Mouse (Mus musculus) urinary bladder, postnatal 4 days (tissue): ENCODE data around the gene Grip1.

Experiments
- DNase-seq, 2 experiments: peaks; one replicate each; pipeline ENCODE4 v3.0.0; 2021 to 2022; ENCODE audit warnings: low spot score in 2 of 2

The Grip1 gene

DNA sequence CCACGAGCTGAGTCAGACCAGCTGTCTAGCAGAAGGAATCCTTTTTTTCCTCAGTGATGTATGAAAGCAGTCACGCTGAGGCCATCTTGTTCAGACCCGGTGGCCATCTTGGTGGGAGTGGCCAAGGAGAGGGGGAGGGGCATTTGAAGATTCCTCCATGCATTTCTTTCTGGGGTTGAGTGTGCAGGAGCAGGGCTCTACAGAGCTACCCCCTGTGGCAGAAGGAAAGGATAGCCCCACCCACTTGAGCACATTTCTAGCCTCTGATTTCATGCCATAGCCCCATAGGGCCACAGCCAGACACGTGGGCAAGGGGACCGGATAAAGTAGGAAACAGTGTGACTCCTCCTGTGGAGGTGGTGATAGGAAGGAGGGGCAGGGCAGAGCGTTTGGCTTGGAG lies 481.6 kb downstream of the Grip1 start:
- no peak for DNase-seq

- DNase-seq = no peak
These were observed 483.9 kb downstream of the Grip1 start for GRCm38 (mm10) chr10:119937481-119937880.

DNA sequence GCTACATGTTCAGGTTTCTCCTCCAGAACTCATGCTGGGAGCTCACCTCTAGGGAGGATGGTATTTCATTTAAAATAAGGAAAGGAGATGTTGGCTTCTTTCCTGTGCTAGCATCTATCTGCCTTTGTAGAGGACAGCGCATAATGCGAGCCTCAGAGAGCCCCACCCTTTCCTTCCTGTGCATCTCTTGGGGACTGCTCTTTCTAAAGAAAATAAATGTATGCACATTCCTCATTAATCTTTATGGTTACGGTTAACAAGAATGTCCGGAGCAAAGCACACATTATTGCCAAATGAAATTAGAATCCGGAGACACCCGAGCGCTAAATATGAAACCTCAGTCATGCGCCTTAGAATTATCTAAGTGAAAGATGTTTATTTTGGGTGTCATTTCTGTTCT lies 490.3 kb downstream of the Grip1 start:
- no peak for DNase-seq

DNA sequence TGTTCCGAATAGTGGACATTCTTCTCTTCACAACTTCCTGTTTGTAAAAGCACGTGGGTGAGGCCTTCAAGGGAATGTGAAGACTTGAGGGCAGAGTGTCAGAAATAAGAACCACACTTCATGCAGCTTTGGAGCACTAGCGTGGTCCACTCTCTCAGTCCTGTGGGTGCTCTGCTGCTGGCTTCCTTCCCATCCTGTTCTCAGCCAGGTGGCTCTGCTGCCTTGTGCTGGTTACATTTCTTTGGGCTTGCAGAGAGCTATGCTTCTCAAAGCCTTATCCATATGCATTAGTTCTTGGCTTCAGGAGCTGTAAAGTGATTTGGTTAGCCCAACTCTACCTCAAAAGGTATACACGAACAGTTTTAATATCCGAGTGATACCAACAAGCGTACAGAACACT lies 497.8 kb downstream of the Grip1 start:
- no peak for DNase-seq

DNA sequence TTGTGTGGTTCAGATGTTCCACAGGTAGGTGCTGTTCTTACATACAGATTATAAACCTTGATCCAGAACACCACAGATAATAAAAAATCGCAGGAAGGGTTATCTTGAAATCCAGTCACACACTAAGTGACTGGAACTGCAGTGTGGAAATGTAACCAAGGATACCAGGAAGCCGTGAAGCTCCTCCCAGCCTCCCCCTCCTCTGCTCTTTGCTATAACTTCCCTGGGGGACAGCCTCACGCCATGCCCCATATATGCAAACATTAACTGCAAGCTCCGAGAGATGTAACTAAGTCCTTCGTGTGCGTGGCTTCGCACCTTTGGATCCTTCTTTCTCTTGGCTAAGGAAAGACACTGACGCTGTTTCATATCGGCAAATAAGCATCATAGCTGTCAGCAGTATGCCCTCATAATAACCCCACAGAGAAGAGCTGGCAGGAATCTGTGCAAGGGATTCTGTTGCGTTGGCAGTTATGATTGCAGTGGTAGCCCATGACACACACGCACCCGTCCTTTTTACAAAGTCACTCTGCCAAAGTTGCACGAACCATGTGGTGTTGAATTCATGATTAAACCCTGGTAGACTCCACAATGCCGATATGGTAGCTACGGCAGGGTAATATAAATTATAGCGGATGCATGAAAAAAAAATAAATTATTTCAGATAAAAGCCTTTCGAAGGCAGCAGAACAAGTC lies 503.8 kb downstream of the Grip1 start:
- no peak for DNase-seq

DNA sequence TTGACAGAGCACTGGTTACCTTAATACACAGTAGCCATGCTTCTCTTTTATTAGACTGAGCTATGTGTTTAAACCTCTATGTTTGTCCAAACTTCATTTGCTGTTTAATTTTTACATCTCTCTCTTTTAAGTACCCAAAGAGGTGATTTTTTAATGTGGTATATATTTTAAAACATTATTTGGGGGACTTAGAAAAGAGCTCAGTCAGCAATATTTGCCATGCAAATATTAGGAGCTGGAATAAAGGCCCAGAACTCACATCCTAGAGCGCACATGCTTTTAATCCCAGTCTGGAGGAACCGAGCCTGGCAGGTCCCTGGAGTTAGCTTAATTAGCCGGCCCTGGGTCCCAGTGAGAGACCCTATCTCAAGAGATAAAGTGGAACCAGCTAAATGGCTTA lies 507.3 kb downstream of the Grip1 start:
- DNase-seq = no peak

DNA sequence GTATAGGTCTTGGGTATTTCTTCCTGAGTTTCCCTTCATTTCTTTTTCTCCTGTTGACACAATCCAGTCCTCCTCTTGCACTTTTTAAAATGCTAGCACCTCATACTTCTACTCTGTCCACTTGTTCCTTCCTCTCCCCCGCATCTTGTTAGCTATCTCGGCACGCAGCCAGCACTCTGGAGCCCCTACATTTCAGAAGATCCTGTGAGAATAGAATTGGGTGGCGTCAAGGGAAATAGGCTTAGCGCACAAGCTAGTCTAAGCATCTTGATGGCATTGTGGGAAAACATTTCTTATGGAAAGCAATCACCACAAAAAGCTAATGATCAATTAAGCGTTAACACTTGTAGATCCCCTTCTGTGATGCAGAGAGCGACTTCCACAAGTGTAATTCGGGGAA lies 512.7 kb downstream of the Grip1 start:
- no peak for DNase-seq

DNA sequence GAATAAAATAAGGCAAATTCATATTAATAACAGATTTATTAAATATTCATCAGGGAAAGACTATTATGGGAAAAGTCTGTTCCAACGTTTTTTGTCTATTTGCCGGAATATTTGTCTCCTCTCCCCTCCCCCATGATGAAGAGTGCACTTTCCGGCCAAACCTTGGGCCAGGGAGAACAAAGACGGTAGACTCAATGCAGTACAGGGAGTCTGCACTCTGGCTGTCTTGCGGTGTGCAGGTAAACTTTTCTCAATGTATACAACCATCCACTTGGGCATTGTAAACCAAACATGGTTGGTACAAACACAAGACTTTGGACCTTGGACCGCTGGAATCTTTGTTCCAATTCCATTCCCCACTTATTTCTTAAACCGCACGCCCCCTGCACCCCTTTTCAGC lies 525.8 kb downstream of the Grip1 start:
- DNase-seq = no peak

GRCm38 (mm10) chr10:119980032-119980431 lies 526.4 kb downstream of the Grip1 start:
- DNase-seq = no peak

DNA sequence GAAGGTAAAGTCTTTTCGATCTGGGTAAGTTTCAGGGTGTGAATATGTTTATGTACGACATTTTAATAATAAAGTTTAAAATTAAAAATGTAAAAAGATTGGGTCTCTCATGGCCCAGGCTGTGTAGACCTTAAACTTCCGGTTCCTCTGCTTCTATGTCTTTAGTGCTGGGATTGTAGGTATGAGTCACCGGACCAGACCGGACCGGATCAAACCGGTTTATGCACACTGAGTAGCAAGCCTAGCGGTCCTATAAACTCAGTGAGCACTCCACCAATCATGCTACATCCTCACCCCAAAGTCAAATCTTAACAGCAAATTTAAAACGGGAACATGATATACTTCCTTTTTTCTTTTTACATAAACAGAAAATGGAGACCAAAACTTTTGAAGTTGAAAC lies 530.7 kb downstream of the Grip1 start:
- no peak for DNase-seq

DNA sequence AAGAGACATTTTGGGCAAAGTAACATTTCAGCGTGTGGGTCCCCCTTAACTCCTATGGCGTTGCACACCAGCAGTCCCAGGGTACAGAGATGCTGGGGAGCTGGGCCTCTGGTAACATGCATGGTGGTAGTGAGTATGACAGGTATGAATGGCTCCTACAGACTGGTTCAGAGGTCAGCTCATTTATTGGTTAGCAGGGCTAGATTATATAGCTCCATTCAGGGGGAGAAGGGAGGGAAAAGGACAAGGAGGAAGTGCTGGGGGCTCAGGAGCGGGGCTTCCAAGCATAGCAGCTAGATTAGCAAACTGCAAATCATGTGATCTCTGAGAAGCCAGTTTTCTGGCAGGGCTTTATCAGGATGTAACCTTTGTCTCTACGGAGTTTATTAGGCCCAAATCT lies 544.8 kb downstream of the Grip1 start:
- DNase-seq = no peak

GRCm38 (mm10) chr10:120002149-120002548 lies 548.5 kb downstream of the Grip1 start:
- no peak for DNase-seq

DNA sequence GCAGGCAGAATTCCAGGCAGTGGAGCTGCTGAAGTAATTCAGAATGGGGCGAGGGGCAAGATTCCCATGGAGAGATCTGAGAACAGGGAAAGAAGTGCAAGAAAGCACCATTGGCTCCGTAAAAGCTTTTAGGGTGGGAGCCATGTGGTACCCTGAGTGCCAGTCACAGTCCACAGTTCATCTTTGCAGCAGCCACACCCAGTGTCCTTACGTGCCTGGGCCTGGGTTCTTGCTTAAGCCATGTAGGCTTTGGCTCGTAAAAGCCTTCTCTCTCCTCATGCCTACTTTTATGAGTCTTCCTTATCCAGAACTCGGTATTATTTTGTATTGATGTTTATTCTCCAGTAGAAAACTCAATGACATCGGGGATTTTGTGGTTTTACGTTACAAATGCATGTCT lies 550.5 kb downstream of the Grip1 start:
- no peak for DNase-seq

- DNase-seq = no peak
These were observed 552.0 kb downstream of the Grip1 start for GRCm38 (mm10) chr10:120005581-120005980.

DNA sequence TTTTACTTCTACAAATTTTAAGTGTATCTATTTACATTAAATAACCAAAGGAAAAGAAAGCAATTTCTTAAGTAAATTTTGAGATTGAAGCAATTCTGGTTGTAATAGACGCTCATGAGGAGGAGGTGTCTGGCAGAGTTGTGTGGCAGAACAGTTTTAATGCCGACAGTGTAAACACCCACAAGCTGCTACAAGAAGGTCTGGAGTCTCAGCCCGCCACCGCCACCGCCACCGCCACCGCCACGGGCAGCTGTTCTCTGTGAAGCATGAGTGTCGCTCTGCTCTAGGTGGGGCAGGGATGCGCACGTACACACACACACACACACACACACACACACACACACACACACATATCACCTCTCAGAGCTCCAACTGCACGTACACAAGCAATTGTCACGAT lies 558.7 kb downstream of the Grip1 start:
- no peak for DNase-seq

DNA sequence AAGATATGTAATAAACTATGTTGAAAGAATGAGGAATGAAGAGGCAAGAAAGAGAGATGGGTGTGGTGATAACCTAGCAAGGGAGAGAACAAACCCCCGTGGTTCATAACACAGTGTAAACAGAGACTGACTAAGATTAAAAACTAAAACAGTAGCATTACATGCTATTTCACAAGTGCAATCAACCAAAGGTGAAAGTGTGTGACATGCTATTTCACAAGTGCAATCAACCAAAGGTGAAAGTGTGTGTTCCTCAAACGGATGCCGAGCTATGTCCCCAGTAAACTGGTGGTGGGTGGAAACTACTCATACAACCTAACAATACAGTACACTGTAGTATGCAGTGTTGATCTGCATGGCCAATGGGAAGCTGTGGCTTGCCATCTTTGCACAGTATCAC lies 561.5 kb downstream of the Grip1 start:
- DNase-seq = no peak

- no peak for DNase-seq
These were observed 572.8 kb downstream of the Grip1 start for GRCm38 (mm10) chr10:120026437-120026836.

DNA sequence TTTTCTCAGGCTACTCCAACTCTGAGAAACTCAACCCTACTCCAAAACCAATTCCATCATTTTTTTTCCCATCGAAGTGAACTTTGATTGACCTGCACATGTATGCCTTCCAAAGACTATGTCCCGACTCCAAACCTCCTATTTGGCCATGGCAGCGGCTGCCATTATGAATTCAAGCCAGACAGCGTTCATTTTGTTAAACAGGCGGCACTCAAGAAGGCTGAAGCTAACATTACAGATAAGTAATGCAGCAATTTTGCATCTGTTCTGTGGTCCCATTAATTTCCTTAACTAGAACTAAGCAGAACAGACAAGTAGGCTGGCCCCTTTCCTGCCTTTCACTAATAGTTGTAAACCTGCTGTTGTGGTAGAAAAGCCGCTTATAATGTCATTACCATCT lies 577.3 kb downstream of the Grip1 start:
- DNase-seq = no peak

DNA sequence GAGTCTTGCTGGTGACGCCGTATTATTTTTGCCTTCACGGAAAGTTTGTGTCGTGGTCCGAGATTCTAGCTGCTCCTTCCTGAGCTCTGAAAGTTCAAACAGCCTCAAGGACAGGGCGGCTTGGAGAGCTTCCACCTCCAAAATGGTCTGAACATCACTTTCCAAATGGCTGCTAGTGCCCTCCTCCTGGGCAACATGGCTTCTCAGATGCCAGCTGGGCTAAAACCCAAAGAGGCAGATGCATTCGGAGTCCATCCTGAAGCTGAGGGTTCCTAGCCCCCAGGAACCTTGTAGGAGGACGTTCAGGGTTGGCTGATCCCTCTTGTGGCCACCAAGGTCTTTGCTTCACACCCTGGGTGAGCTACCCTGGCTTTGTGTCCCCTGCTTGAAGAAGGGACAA lies 577.7 kb downstream of the Grip1 start:
- DNase-seq = no peak

GRCm38 (mm10) chr10:120033866-120034265 lies 580.2 kb downstream of the Grip1 start:
- DNase-seq = no peak

- no peak for DNase-seq
These were observed 581.6 kb downstream of the Grip1 start for GRCm38 (mm10) chr10:120035211-120035733.

GRCm38 (mm10) chr10:120035824-120036223 lies 582.2 kb downstream of the Grip1 start:
- no peak for DNase-seq

GRCm38 (mm10) chr10:120038194-120038593 lies 584.6 kb downstream of the Grip1 start:
- no peak for DNase-seq

DNA sequence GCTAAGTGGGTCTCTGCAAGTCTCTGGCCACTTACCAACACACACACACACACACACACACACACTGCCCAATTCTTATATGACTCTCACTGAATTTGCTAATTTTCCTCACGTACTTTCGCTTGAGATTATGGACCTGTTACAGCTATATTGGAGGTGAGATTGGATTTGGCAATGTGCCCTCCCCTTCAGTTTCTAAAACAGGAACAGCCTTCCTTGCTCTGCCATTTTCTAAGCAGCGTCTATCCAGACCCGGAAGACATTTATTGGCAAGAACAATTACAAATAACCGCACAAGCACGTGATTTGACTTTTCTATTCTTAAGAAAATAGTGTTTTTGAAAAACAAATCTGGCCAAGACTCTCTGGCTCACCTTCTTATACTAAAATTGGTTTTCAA lies 590.6 kb downstream of the Grip1 start:
- DNase-seq = no peak
